Mouse (Mus musculus): ENCODE results near the gene Clec16a. TPM values are rescaled to one million over a fixed set of nuclear protein-coding genes. Genes with fewer than 3 reads are reported as not detected.

Clec16a gene
- polyA plus RNA-seq, 1 experiment from 2014 or later = 32.3 TPM

GRCm38 (mm10) chr16:10786288-10786687 lies 241.1 kb downstream of the Clec16a start:
- H3K27ac ChIP-seq (replicated peaks; ENCODE audit: low read depth, low read length) = peak overlapping the region; percentile 82
- H3K4me1 ChIP-seq (ENCODE audit: control insufficient read depth, insufficient read depth, low read length) = peaks cover 32% of the 10 kb centered on the region
- DNase-seq (ENCODE audit: low spot score) (peak; percentile 91), ATAC-seq (ENCODE audit: insufficient number of reproducible peaks, low FRiP score, low TSS enrichment, low read depth) (0 out of 2 replicates have a peak, but pooled peaks have one; percentile 1)
- no peaks in the 10 kb centered on the region for H3K27me3 ChIP-seq (ENCODE audit: control insufficient read depth, insufficient read depth, low read length)
- peak overlapping the region; percentile 78 for H3K9ac ChIP-seq (ENCODE audit: low read length)
- H3K4me3 ChIP-seq (ENCODE audit: low read depth, low read length) = peak overlapping the region; percentile 66
- H3K9me3 ChIP-seq (ENCODE audit: control insufficient read depth, low read length) = no peaks in the 10 kb centered on the region
- 2% methylated on average over 9 of the region's 9 CpGs for WGBS
- no peaks in the 10 kb centered on the region for H3K36me3 ChIP-seq (ENCODE audit: control insufficient read depth, insufficient read depth, low read length)
- H3K4me2 ChIP-seq (ENCODE audit: low read depth, severe bottlenecking) = peak overlapping the region; percentile 92

- no peak overlapping the region for H3K9ac ChIP-seq (ENCODE audit: low read length)
- 63% methylated on average over 4 of the region's 4 CpGs for WGBS
- no peaks in the 10 kb centered on the region for H3K27me3 ChIP-seq (ENCODE audit: control insufficient read depth, insufficient read depth, low read length)
- peaks cover 26% of the 10 kb centered on the region for H3K4me1 ChIP-seq (ENCODE audit: control insufficient read depth, insufficient read depth, low read length)
- no peaks in the 10 kb centered on the region for H3K9me3 ChIP-seq (ENCODE audit: control insufficient read depth, low read length)
- H3K36me3 ChIP-seq (ENCODE audit: control insufficient read depth, insufficient read depth, low read length) = no peaks in the 10 kb centered on the region
- peak overlapping the region; percentile 1; the same call in 1 of the 2 replicates for H3K27ac ChIP-seq (replicated peaks; ENCODE audit: low read depth, low read length)
- DNase-seq (ENCODE audit: low spot score) (no peak), ATAC-seq (ENCODE audit: insufficient number of reproducible peaks, low FRiP score, low TSS enrichment, low read depth) (no peak)
- no peak overlapping the region for H3K4me3 ChIP-seq (ENCODE audit: low read depth, low read length)
- peak overlapping the region; percentile 92 for H3K4me2 ChIP-seq (ENCODE audit: low read depth, severe bottlenecking)
These were observed 241.8 kb downstream of the Clec16a start for GRCm38 (mm10) chr16:10786782-10787547.

- Histone ChIP-seq H3K27me3 (ENCODE audit: control insufficient read depth, insufficient read depth, low read length) (no peaks in the 10 kb centered on the region), H3K9ac (ENCODE audit: low read length) (no peak overlapping the region), H3K4me1 (ENCODE audit: control insufficient read depth, insufficient read depth, low read length) (peaks cover 20% of the 10 kb centered on the region), H3K4me3 (ENCODE audit: low read depth, low read length) (no peak overlapping the region), H3K9me3 (ENCODE audit: control insufficient read depth, low read length) (no peaks in the 10 kb centered on the region), H3K27ac (replicated peaks; ENCODE audit: low read depth, low read length) (no peak overlapping the region), H3K36me3 (ENCODE audit: control insufficient read depth, insufficient read depth, low read length) (no peaks in the 10 kb centered on the region), H3K4me2 (ENCODE audit: low read depth, severe bottlenecking) (no peak overlapping the region)
- ATAC-seq (ENCODE audit: insufficient number of reproducible peaks, low FRiP score, low TSS enrichment, low read depth) (no peak), DNase-seq (ENCODE audit: low spot score) (no peak)
- WGBS = 83% methylated on average over 7 of the region's 7 CpGs
These were observed 242.5 kb downstream of the Clec16a start for GRCm38 (mm10) chr16:10787548-10788058.

DNA sequence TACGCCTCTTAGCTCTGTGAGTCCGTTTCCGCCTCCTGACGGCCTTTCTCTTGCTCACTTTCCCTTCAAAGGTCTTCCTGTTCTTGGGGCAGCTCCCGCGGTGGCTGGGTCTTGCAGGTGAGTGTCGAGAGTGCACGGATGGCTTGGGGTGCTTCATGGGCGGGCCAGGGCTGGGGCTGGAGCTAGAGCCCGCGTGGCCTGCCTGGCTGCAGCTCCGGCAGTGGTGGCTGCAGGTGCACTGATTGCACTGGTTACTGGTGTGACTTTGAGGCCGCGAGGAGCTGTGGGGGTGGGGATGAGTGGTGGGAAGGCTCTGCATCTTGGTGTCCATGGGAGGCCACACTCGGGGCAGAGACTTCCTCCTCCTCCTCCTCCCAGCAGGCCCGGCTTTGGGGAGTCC lies 243.1 kb downstream of the Clec16a start, which contains the start of gene Tnp2:
Gene Tnp2, minus strand, starts transcription at position 390 of the 400 bp plus-strand sequence.
- no peaks in the 10 kb centered on the region for H3K36me3 ChIP-seq (ENCODE audit: control insufficient read depth, insufficient read depth, low read length)
- WGBS = 46% methylated on average over 16 of the region's 16 CpGs
- ATAC-seq (ENCODE audit: insufficient number of reproducible peaks, low FRiP score, low TSS enrichment, low read depth) = no peak
- H3K4me3 ChIP-seq (ENCODE audit: low read depth, low read length) = no peak within 1 kb of the TSS
- peaks cover 13% of the 10 kb centered on the region for H3K4me1 ChIP-seq (ENCODE audit: control insufficient read depth, insufficient read depth, low read length)
- DNase-seq (ENCODE audit: low spot score) = no peak
- H3K27ac ChIP-seq (replicated peaks; ENCODE audit: low read depth, low read length) = no peak within 1 kb of the TSS
- H3K9ac ChIP-seq (ENCODE audit: low read length) = no peak within 1 kb of the TSS
- no peak within 1 kb of the TSS for H3K4me2 ChIP-seq (ENCODE audit: low read depth, severe bottlenecking)
- no peaks in the 10 kb centered on the region for H3K9me3 ChIP-seq (ENCODE audit: control insufficient read depth, low read length)
- no peaks in the 10 kb centered on the region for H3K27me3 ChIP-seq (ENCODE audit: control insufficient read depth, insufficient read depth, low read length)

GRCm38 (mm10) chr16:10788866-10789265 lies 243.7 kb downstream of the Clec16a start:
- Histone ChIP-seq H3K36me3 (ENCODE audit: control insufficient read depth, insufficient read depth, low read length) (no peaks in the 10 kb centered on the region), H3K9me3 (ENCODE audit: control insufficient read depth, low read length) (no peaks in the 10 kb centered on the region), H3K4me2 (ENCODE audit: low read depth, severe bottlenecking) (no peak overlapping the region), H3K27ac (replicated peaks; ENCODE audit: low read depth, low read length) (no peak overlapping the region), H3K27me3 (ENCODE audit: control insufficient read depth, insufficient read depth, low read length) (no peaks in the 10 kb centered on the region), H3K4me1 (ENCODE audit: control insufficient read depth, insufficient read depth, low read length) (peaks cover 10% of the 10 kb centered on the region; the same call in 1 of the 2 replicates), H3K4me3 (ENCODE audit: low read depth, low read length) (no peak overlapping the region), H3K9ac (ENCODE audit: low read length) (no peak overlapping the region)
- WGBS = 56% methylated on average over 4 of the region's 4 CpGs
- DNase-seq (ENCODE audit: low spot score) = no peak
- ATAC-seq (ENCODE audit: insufficient number of reproducible peaks, low FRiP score, low TSS enrichment, low read depth) = no peak

DNA sequence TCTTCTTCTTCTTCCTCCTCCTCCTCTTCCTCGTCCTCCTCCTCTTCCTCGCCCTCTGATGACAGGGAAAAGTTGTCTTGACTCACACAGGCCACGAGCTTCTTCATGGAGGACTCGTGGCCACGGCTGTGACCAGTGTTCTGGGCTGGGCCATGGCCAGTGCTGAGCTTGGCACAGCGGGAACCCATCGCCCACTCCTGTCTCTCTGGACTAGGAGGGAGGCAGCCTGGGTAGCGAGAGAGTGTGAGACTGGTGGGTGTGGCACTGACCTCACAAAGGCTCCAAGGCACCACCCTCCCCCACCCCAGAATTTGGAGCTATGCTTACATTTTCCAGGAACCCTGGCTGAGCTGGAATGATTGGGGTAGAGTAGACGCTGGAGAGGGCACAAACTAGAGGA lies 245.6 kb downstream of the Clec16a start, which contains the start of gene Prm3:
Gene Prm3, minus strand, starts transcription at position 213 of the 400 bp plus-strand sequence.
- WGBS = 71% methylated on average over 9 of the region's 9 CpGs
- Histone ChIP-seq H3K4me3 (ENCODE audit: low read depth, low read length) (no peak within 1 kb of the TSS), H3K9me3 (ENCODE audit: control insufficient read depth, low read length) (no peaks in the 10 kb centered on the region), H3K27ac (replicated peaks; ENCODE audit: low read depth, low read length) (no peak within 1 kb of the TSS), H3K4me2 (ENCODE audit: low read depth, severe bottlenecking) (no peak within 1 kb of the TSS), H3K4me1 (ENCODE audit: control insufficient read depth, insufficient read depth, low read length) (0 out of 2 replicates have a peak, but pooled peaks cover 4% of the 10 kb centered on the region), H3K27me3 (ENCODE audit: control insufficient read depth, insufficient read depth, low read length) (0 out of 2 replicates have a peak, but pooled peaks cover 2% of the 10 kb centered on the region), H3K36me3 (ENCODE audit: control insufficient read depth, insufficient read depth, low read length) (no peaks in the 10 kb centered on the region), H3K9ac (ENCODE audit: low read length) (no peak within 1 kb of the TSS)
- ATAC-seq (ENCODE audit: insufficient number of reproducible peaks, low FRiP score, low TSS enrichment, low read depth) (no peak), DNase-seq (ENCODE audit: low spot score) (no peak)

Other genes starting within 250 kb of the Clec16a start
- gene Emp2, start 231.4 kb upstream of the Clec16a start, polyA plus RNA-seq (2014; fragmentation: Nextera tagmentation; extraction: Ambion mirVana) = 5.8 and 8.4 TPM in 2 replicates
- 0.10 TPM in 1 of 2 replicates, not detected in the other for gene Tekt5, start 149.8 kb upstream of the Clec16a start, polyA plus RNA-seq (2014; fragmentation: Nextera tagmentation; extraction: Ambion mirVana)
- gene Nubp1, start 133.4 kb upstream of the Clec16a start, polyA plus RNA-seq (2014; fragmentation: Nextera tagmentation; extraction: Ambion mirVana) = 87.6 and 89.4 TPM in 2 replicates
- gene Tvp23a, start 98.0 kb upstream of the Clec16a start, polyA plus RNA-seq (2014; fragmentation: Nextera tagmentation; extraction: Ambion mirVana) = 18.5 and 19.4 TPM in 2 replicates
- gene Ciita, start 65.3 kb upstream of the Clec16a start, polyA plus RNA-seq (2014; fragmentation: Nextera tagmentation; extraction: Ambion mirVana) = 0.16 and 0.17 TPM in 2 replicates
- gene Dexi, start 2.3 kb upstream of the Clec16a start, polyA plus RNA-seq (2014; fragmentation: Nextera tagmentation; extraction: Ambion mirVana) = 30.6 and 31.6 TPM in 2 replicates
- 5.2 and 5.5 TPM in 2 replicates for gene Socs1, start 240.2 kb downstream of the Clec16a start, polyA plus RNA-seq (2014; fragmentation: Nextera tagmentation; extraction: Ambion mirVana)
- not detected in 2 replicates for gene Tnp2, start 243.3 kb downstream of the Clec16a start, polyA plus RNA-seq (2014; fragmentation: Nextera tagmentation; extraction: Ambion mirVana)
- not detected in 2 replicates for gene Prm3, start 245.6 kb downstream of the Clec16a start, polyA plus RNA-seq (2014; fragmentation: Nextera tagmentation; extraction: Ambion mirVana)